Mouse (Mus musculus) kidney, postnatal 36 days (tissue): Measurements from ENCODE around the gene Erf.
A peak's percentile ranks its signal among the peaks of the same experiment; 100 is the strongest.

Source experiments
- DNase-seq, 2 experiments: peaks; one replicate each; pipeline ENCODE4 v3.0.0; 2021 to 2022; ENCODE audit warnings: mixed read lengths in 2 of 2

Gene Erf

GRCm38 (mm10) chr7:25205355-25206093 lies 45.0 kb downstream of the Erf start:
- DNase-seq: no peak

DNA sequence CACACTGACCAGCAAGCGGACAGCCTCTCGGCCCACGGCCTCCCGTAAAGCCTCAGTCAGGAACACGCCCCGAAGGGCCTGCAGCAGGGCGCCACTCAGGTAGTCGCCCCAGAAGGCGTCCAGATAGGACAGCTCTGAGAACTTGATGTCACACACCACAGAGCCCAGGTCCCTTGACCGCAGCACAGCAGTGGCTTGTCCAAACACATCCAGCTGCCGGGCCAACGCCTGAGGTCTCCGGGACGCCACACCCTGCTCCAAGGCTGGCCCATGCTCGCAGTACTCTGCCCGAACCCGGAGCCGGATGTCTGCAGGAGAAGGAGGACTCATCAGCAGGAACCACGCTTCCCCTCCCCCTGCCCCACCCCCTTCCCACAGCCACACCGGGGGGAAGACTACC lies 46.9 kb downstream of the Erf start:
- DNase-seq: no peak

GRCm38 (mm10) chr7:25197384-25198018 lies 53.1 kb downstream of the Erf start:
- peak in 1 of 2 experiments; percentile 56 for DNase-seq

- DNase-seq: no peak
These were observed 54.5 kb downstream of the Erf start for GRCm38 (mm10) chr7:25196107-25196506.

DNA sequence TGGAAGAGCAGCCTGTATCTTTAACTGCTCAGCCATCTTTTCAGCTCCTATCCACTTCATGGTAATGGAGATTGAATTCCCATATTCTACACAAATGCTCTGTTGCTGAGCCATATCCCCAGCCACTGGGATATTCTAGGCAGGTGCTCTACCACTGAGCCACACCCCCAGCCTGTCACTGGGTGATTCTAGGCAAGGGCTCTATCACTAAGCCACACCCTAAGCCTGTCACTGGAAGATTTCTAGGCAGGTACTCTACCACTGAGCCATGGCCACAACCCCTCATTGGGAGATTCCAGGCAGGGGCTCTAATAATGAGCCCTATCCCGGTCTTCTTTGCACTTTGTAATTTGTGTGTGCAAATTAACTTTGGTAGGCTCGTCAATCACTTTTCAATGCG lies 55.4 kb downstream of the Erf start:
- no peak for DNase-seq
